Mouse (Mus musculus) hindbrain, embryonic 12.5 days (tissue): Measurements from ENCODE around the gene Tcf19. TPM values are rescaled to one million over a fixed set of nuclear protein-coding genes. Genes with fewer than 3 reads are reported as not detected.
"Not testable (repeated sequence)": the region's sequence is repeated elsewhere in the genome, so short reads cannot be mapped to it uniquely, and the experiment has no call there.

Source experiments
- ATAC-seq: fragments of 200-750 bp; cut with Nextera tagmentation; 2 replicates; pipeline ENCODE4 v1.8.0; 2017; ENCODE audit warnings: moderate TSS enrichment; ENCODE audit not compliant: low FRiP score
- H3K27ac ChIP-seq: fragments of 300-500 bp; sonication (generic); 2 replicates; pipeline ENCODE4 v1.5.1; 2016; ENCODE audit warnings: mild to moderate bottlenecking
- H3K27me3 ChIP-seq: fragments of 300-500 bp; sonication (generic); 2 replicates; pipeline ENCODE4 v1.6.1; 2016; ENCODE audit warnings: mild to moderate bottlenecking
- H3K36me3 ChIP-seq: fragments of 300-500 bp; sonication (generic); 2 replicates; pipeline ENCODE4 v1.6.1; 2016; ENCODE audit warnings: mild to moderate bottlenecking
- H3K4me1 ChIP-seq: fragments of 300-500 bp; sonication (generic); 2 replicates; pipeline ENCODE4 v1.6.1; 2016
- H3K4me2 ChIP-seq: fragments of 300-500 bp; sonication (generic); replicated peaks from 2 replicates; pipeline ENCODE4 v1.6.1; 2016; ENCODE audit warnings: mild to moderate bottlenecking
- H3K4me3 ChIP-seq: fragments of 300-500 bp; sonication (generic); 2 replicates; pipeline ENCODE4 v1.5.1; 2016; ENCODE audit warnings: mild to moderate bottlenecking
- H3K9ac ChIP-seq: fragments of 300-500 bp; sonication (generic); 2 replicates; pipeline ENCODE4 v1.6.1; 2016; ENCODE audit warnings: mild to moderate bottlenecking, moderate library complexity
- H3K9me3 ChIP-seq: fragments of 300-500 bp; sonication (generic); replicated peaks from 2 replicates; pipeline ENCODE4 v1.6.1; 2016; ENCODE audit warnings: mild to moderate bottlenecking
- whole genome bisulfite sequencing: fragments of 180-500 bp; shearing (Covaris S2); methylation state at CpG from one replicate; pipeline ENCODE4 v1.1.7; 2016; 5-methylcytosine and 5-hydroxymethylcytosine counted together
- polyA plus RNA-seq: library from polyadenylated mRNA; unstranded; fragments of >200 nt; fragmentation: Nextera tagmentation; extraction: Ambion mirVana; gene quantifications from 2 replicates; pipeline ENCODE4 v1.2.1, GENCODE M21; 2016

Tcf19 gene
- polyA plus RNA-seq, 1 experiment from 2014 or later = 37.3 TPM

- H3K4me3 ChIP-seq, H3K4me2 ChIP-seq, H3K9me3 ChIP-seq, H3K4me1 ChIP-seq, ATAC-seq, H3K27ac ChIP-seq, H3K36me3 ChIP-seq, H3K9ac ChIP-seq: not testable (repeated sequence)
- WGBS = 5% methylated on average over 8 of the region's 8 CpGs
- peaks cover 24% of the 10 kb centered on the region for H3K27me3 ChIP-seq
Observed at GRCm38 (mm10) chr17:35465651-35466050, 51.0 kb downstream of the Tcf19 start.

Other genes with a start within 250 kb of the Tcf19 start
- gene H2-Q1, start 196.4 kb downstream of the Tcf19 start, polyA plus RNA-seq = 0.12 TPM in 1 of 2 replicates, not detected in the other
- 0.46 TPM in 1 of 2 replicates, not detected in the other for gene H2-Q2, start 174.6 kb downstream of the Tcf19 start, polyA plus RNA-seq
- 1.6 and 1.7 TPM in 2 replicates for gene H2-Q4, start 137.2 kb downstream of the Tcf19 start, polyA plus RNA-seq
- gene H2-Q6, start 92.0 kb downstream of the Tcf19 start, polyA plus RNA-seq = 0.10 and 0.42 TPM in 2 replicates
- 3.9 and 4.7 TPM in 2 replicates for gene H2-Q7, start 77.7 kb downstream of the Tcf19 start, polyA plus RNA-seq
- gene H2-Q10, start 46.7 kb downstream of the Tcf19 start, polyA plus RNA-seq = 0.10 TPM in 1 of 2 replicates, not detected in the other
- not detected in 2 replicates for gene Pou5f1, start 10.8 kb downstream of the Tcf19 start, polyA plus RNA-seq
- gene Cchcr1, start 276 bp upstream of the Tcf19 start, polyA plus RNA-seq = 14.8 and 15.2 TPM in 2 replicates
- 1.1 and 1.2 TPM in 2 replicates for gene Psors1c2, start 16.4 kb upstream of the Tcf19 start, polyA plus RNA-seq
- gene Cdsn, start 35.3 kb upstream of the Tcf19 start, polyA plus RNA-seq = 0.08 and 0.20 TPM in 2 replicates
- gene 2300002M23Rik, start 50.6 kb upstream of the Tcf19 start, polyA plus RNA-seq = not detected in 2 replicates
- not detected in 2 replicates for gene Sfta2, start 84.7 kb upstream of the Tcf19 start, polyA plus RNA-seq
- not detected in 2 replicates for gene Gm9573, start 109.8 kb upstream of the Tcf19 start, polyA plus RNA-seq
- 0.15 and 0.20 TPM in 2 replicates for gene Mucl3, start 126.9 kb upstream of the Tcf19 start, polyA plus RNA-seq
- 16.5 and 16.9 TPM in 2 replicates for gene Vars2, start 150.8 kb upstream of the Tcf19 start, polyA plus RNA-seq
- gene Gtf2h4, start 156.9 kb upstream of the Tcf19 start, polyA plus RNA-seq = 34.7 and 37.7 TPM in 2 replicates
- 168 and 182 TPM in 2 replicates for gene Ddr1, start 187.8 kb upstream of the Tcf19 start, polyA plus RNA-seq